Mouse (Mus musculus) v-Abl transformed pro-B cells (cell line): ENCODE measurements at regions not wholly inside any gene's neighbourhood (a gene's known extent, or its start where the extent isn't known, plus 50 kb on each side); places are given as distances from the start of the nearest gene placed in this dataset.

ENCODE experiments used
- in situ Hi-C, 2 experiments: fragments of 400-800 bp; cut with MboI; formaldehyde crosslinking; loops; one replicate each; pipeline ENCODE4 v1.15.1; 2025; ENCODE audit not compliant: unreplicated experiment in 2 of 2

- in situ Hi-C loops, result no loop called here
Observed at GRCm38 (mm10) chr13:72691783-72692729, 63.4 kb downstream of the Irx2 start.

GRCm38 (mm10) chr13:72707469-72707868 is 78.8 kb downstream of the Irx2 start:
- in situ Hi-C loops, result no loop called here

- in situ Hi-C loops, result no loop called here
Observed at GRCm38 (mm10) chr13:72708728-72709127, 80.1 kb downstream of the Irx2 start.

GRCm38 (mm10) chr13:72710051-72710450 is 81.4 kb downstream of the Irx2 start:
- in situ Hi-C loops, result no loop called here

- in situ Hi-C loops, result no loop called here
Observed at GRCm38 (mm10) chr13:72711136-72711535, 82.5 kb downstream of the Irx2 start.

GRCm38 (mm10) chr13:72711842-72712330 is 83.3 kb downstream of the Irx2 start:
- in situ Hi-C loops, result no loop called here

- in situ Hi-C loops, result no loop called here
Observed at GRCm38 (mm10) chr13:72714793-72715192, 86.2 kb downstream of the Irx2 start.

- in situ Hi-C loops, result no loop called here
Observed at GRCm38 (mm10) chr13:72715959-72716680, 87.5 kb downstream of the Irx2 start.

GRCm38 (mm10) chr13:72727126-72727525 is 98.5 kb downstream of the Irx2 start:
- in situ Hi-C loops, result no loop called here

GRCm38 (mm10) chr13:72735916-72736315 is 107.3 kb downstream of the Irx2 start:
- in situ Hi-C loops, result no loop called here

- in situ Hi-C loops, result no loop called here
Observed at GRCm38 (mm10) chr13:72736992-72737391, 108.4 kb downstream of the Irx2 start.

GRCm38 (mm10) chr13:72747187-72747586 is 118.6 kb downstream of the Irx2 start:
- in situ Hi-C loops, result no loop called here

- in situ Hi-C loops, result no loop called here
Observed at GRCm38 (mm10) chr13:72755036-72755435, 126.4 kb downstream of the Irx2 start.

GRCm38 (mm10) chr13:72762481-72762880 is 133.9 kb downstream of the Irx2 start:
- in situ Hi-C loops, result no loop called here

- in situ Hi-C loops, result no loop called here
Observed at GRCm38 (mm10) chr13:72763337-72763736, 134.7 kb downstream of the Irx2 start.

GRCm38 (mm10) chr13:72767306-72767705 is 138.7 kb downstream of the Irx2 start:
- in situ Hi-C loops, result no loop called here

- in situ Hi-C loops, result no loop called here
Observed at GRCm38 (mm10) chr13:72769007-72769595, 140.5 kb downstream of the Irx2 start.

- in situ Hi-C loops, result no loop called here
Observed at GRCm38 (mm10) chr13:72783026-72783726, 154.6 kb downstream of the Irx2 start.

- in situ Hi-C loops, result no loop called here
Observed at GRCm38 (mm10) chr13:72783727-72784070, 155.1 kb downstream of the Irx2 start.

- in situ Hi-C loops, result no loop called here
Observed at GRCm38 (mm10) chr13:72792695-72793094, 164.1 kb downstream of the Irx2 start.

- in situ Hi-C loops, result no loop called here
Observed at GRCm38 (mm10) chr13:72800021-72800420, 171.4 kb downstream of the Irx2 start.
